8 mouse cellular contexts compared by ENCODE assay signal in genomic region chr7:30558656-30559442, GRCm38 (mm10). TPM values are rescaled to one million over a fixed set of nuclear protein-coding genes. Genes with fewer than 3 reads are reported as not detected.
DNase-seq lines count a peak whose midpoint lies in the region; ATAC-seq and TF ChIP-seq lines count a peak whose summit lies in the region.

No protein-coding gene starts in this region.

- peak overlapping the region; percentile 44; the same call in 1 of the 2 replicates for H3K27ac ChIP-seq in lung, embryonic 16.5 days (ENCODE audit: low read length)
- H3K27ac ChIP-seq in embryonic facial prominence, embryonic 14.5 days (replicated peaks; ENCODE audit: low read depth, low read length): no peak overlapping the region
- peak overlapping the region; percentile 60 for H3K27ac ChIP-seq in intestine, embryonic 15.5 days

- no peak for DNase-seq in lung, adult 18-20 months
- DNase-seq in embryonic facial prominence, embryonic 14.5 days (ENCODE audit: low spot score): no peak
- no peak for DNase-seq in thymus, postnatal 4 days
- no peak for DNase-seq in embryo, embryonic 10 days (ENCODE audit: low spot score)
- DNase-seq in left cerebral cortex, postnatal 10 days (ENCODE audit: extremely low spot score in 1 of 2, low spot score in 2 of 2): no peak

- H3K9me3 ChIP-seq in lung, embryonic 16.5 days (ENCODE audit: control insufficient read depth, low read length): no peaks in the 10 kb centered on the region
- no peaks in the 10 kb centered on the region for H3K9me3 ChIP-seq in embryonic facial prominence, embryonic 14.5 days (ENCODE audit: control insufficient read depth, low read length)
- no peaks in the 10 kb centered on the region for H3K9me3 ChIP-seq in intestine, embryonic 15.5 days

- peak overlapping the region; percentile 74 for H3ac ChIP-seq in myocyte (ENCODE audit: control insufficient read depth, insufficient read length)

- H3K27me3 ChIP-seq in lung, embryonic 16.5 days (ENCODE audit: control insufficient read depth, insufficient read depth, low read depth, low read length): no peaks in the 10 kb centered on the region
- H3K27me3 ChIP-seq in embryonic facial prominence, embryonic 14.5 days (replicated peaks; ENCODE audit: control insufficient read depth, insufficient read depth, low read length): no peaks in the 10 kb centered on the region
- H3K27me3 ChIP-seq in intestine, embryonic 15.5 days (replicated peaks): no peaks in the 10 kb centered on the region
- no peaks in the 10 kb centered on the region for H3K27me3 ChIP-seq in myocyte (ENCODE audit: control insufficient read depth, insufficient read depth, insufficient read length)

- H3K4me2 ChIP-seq in lung, embryonic 16.5 days (ENCODE audit: low read depth, low read length): peak overlapping the region; percentile 94
- peak overlapping the region; percentile 83 for H3K4me2 ChIP-seq in embryonic facial prominence, embryonic 14.5 days (ENCODE audit: low read depth, low read length)
- peak overlapping the region; percentile 89 for H3K4me2 ChIP-seq in intestine, embryonic 15.5 days (replicated peaks)
- peak overlapping the region; percentile 77 for H3K4me2 ChIP-seq in myocyte (ENCODE audit: low read depth)

- no peak for ATAC-seq in lung, embryonic 16.5 days (ENCODE audit: low read depth)
- ATAC-seq in embryonic facial prominence, embryonic 14.5 days (ENCODE audit: low read depth): no peak
- ATAC-seq in intestine, embryonic 15.5 days: peak; percentile 8; the same call in 1 of the 2 replicates

- intact Hi-C loops in left cerebral cortex, postnatal 10 days (cut with DNase I): no loop called here

- 12% methylated on average over 12 of the region's 12 CpGs for WGBS in lung, embryonic 16.5 days
- WGBS in embryonic facial prominence, embryonic 14.5 days: 14% methylated on average over 12 of the region's 12 CpGs
- WGBS in intestine, embryonic 15.5 days: 13% methylated on average over 12 of the region's 12 CpGs

- peaks cover 19% of the 10 kb centered on the region for H3K36me3 ChIP-seq in lung, embryonic 16.5 days (ENCODE audit: control insufficient read depth, insufficient read depth, low read length)
- peaks cover 37% of the 10 kb centered on the region for H3K36me3 ChIP-seq in embryonic facial prominence, embryonic 14.5 days (ENCODE audit: control insufficient read depth, insufficient read depth, low read length)
- peaks cover 16% of the 10 kb centered on the region for H3K36me3 ChIP-seq in intestine, embryonic 15.5 days
- peaks cover 8% of the 10 kb centered on the region for H3K36me3 ChIP-seq in myocyte (ENCODE audit: control insufficient read depth, insufficient read depth)

- peaks cover 21% of the 10 kb centered on the region for H3K79me2 ChIP-seq in myocyte (ENCODE audit: control insufficient read depth, insufficient read depth)

- peaks cover 11% of the 10 kb centered on the region for H3K4me1 ChIP-seq in lung, embryonic 16.5 days (replicated peaks; ENCODE audit: control insufficient read depth, insufficient read depth, low read length)
- peaks cover 13% of the 10 kb centered on the region for H3K4me1 ChIP-seq in embryonic facial prominence, embryonic 14.5 days (ENCODE audit: control insufficient read depth, insufficient read depth, low read length)
- peaks cover 16% of the 10 kb centered on the region; the same call in 1 of the 2 replicates for H3K4me1 ChIP-seq in intestine, embryonic 15.5 days (replicated peaks)

- H3K4me3 ChIP-seq in lung, embryonic 16.5 days (ENCODE audit: low read length): peak overlapping the region; percentile 71
- H3K4me3 ChIP-seq in embryonic facial prominence, embryonic 14.5 days (ENCODE audit: low read depth, low read length): peak overlapping the region; percentile 75
- peak overlapping the region; percentile 53 for H3K4me3 ChIP-seq in intestine, embryonic 15.5 days (replicated peaks)
- peak overlapping the region; percentile 72 for H3K4me3 ChIP-seq in myocyte

- peak; percentile 24 for TF ChIP-seq POLR2A in myocyte (IDR thresholded peaks at IDR 0.05; ENCODE audit: insufficient read length, low read depth)

- peak overlapping the region; percentile 83 for H3K9ac ChIP-seq in lung, embryonic 16.5 days (ENCODE audit: low read length)
- H3K9ac ChIP-seq in embryonic facial prominence, embryonic 14.5 days (ENCODE audit: low read depth, low read length): peak overlapping the region; percentile 71
- peak overlapping the region; percentile 65 for H3K9ac ChIP-seq in intestine, embryonic 15.5 days

TF ChIP-seq in myocyte, 11 proteins besides CTCF, POLR2A, EP300 and RAD21:
- TF ChIP-seq MYOG (IDR thresholded peaks at IDR 0.05; ENCODE audit: control insufficient read depth in 1 of 3, insufficient read depth in 1 of 3, insufficient read length in 2 of 3, low read depth in 2 of 3): no peak
- no peak for TF ChIP-seq SRF (IDR thresholded peaks at IDR 0.05; ENCODE audit: control insufficient read depth, insufficient read length, low read depth)
- no peak for TF ChIP-seq USF1 (IDR thresholded peaks at IDR 0.05; ENCODE audit: low read depth)
- TF ChIP-seq TCF3 (IDR thresholded peaks at IDR 0.05; ENCODE audit: insufficient read length, low read depth): no peak
- TF ChIP-seq E2F4 (IDR thresholded peaks at IDR 0.05; ENCODE audit: insufficient read depth): no peak
- TF ChIP-seq MAX (IDR thresholded peaks at IDR 0.05; ENCODE audit: low read depth): no peak
- no peak for TF ChIP-seq REST (IDR thresholded peaks at IDR 0.05; ENCODE audit: insufficient read depth, insufficient read length)
- TF ChIP-seq POLR2AphosphoS2 (IDR thresholded peaks at IDR 0.05; ENCODE audit: insufficient read length, low read depth): no peak
- TF ChIP-seq CEBPB (IDR thresholded peaks at IDR 0.05; ENCODE audit: insufficient read depth, poor library complexity, severe bottlenecking): no peak
- no peak for TF ChIP-seq MYOD1 (IDR thresholded peaks at IDR 0.05; ENCODE audit: control insufficient read depth in 1 of 3, insufficient read length in 2 of 3, low read depth in 2 of 3)
- TF ChIP-seq TCF12 (IDR thresholded peaks at IDR 0.05; ENCODE audit: insufficient read depth, poor library complexity, severe bottlenecking): no peak

RNA-seq across cellular contexts. Expression of gene Lin37, which starts 0.8 kb away (rescaled TPM):
- 38.1 and 46.1 TPM in 2 replicates for polyA plus RNA-seq in lung, embryonic 16.5 days (2015; fragmentation: Nextera tagmentation; extraction: Ambion mirVana)
- 45.7 and 50.5 TPM in 2 replicates for polyA plus RNA-seq in embryonic facial prominence, embryonic 14.5 days (2014; fragmentation: Nextera tagmentation; extraction: Ambion mirVana)
- polyA plus RNA-seq in intestine, embryonic 15.5 days (2015; fragmentation: Nextera tagmentation; extraction: Ambion mirVana): 46.3 and 48.4 TPM in 2 replicates
- 55.3 TPM for polyA plus RNA-seq in myocyte (2012; fragmentation: generic; extraction: Trizol)
- total RNA-seq in left cerebral cortex, postnatal 10 days (2021): 10 to 100 TPM; 24.3 to 26.4 TPM

RNA-seq across cellular contexts. Expression of gene U2af1l4, which starts 4.3 kb away (rescaled TPM):
- polyA plus RNA-seq in lung, embryonic 16.5 days (2015; fragmentation: Nextera tagmentation; extraction: Ambion mirVana): 95.5 and 96.3 TPM in 2 replicates
- polyA plus RNA-seq in embryonic facial prominence, embryonic 14.5 days (2014; fragmentation: Nextera tagmentation; extraction: Ambion mirVana): 85.4 and 88.0 TPM in 2 replicates
- 73.4 and 76.6 TPM in 2 replicates for polyA plus RNA-seq in intestine, embryonic 15.5 days (2015; fragmentation: Nextera tagmentation; extraction: Ambion mirVana)
- 72.3 TPM for polyA plus RNA-seq in myocyte (2012; fragmentation: generic; extraction: Trizol)
- total RNA-seq in left cerebral cortex, postnatal 10 days (2021): 10 to 100 TPM; 50.1 to 56.1 TPM

RNA-seq across cellular contexts. Expression of gene Gm49396, which starts 4.3 kb away (rescaled TPM):
- 14.3 and 18.2 TPM in 2 replicates for polyA plus RNA-seq in lung, embryonic 16.5 days (2015; fragmentation: Nextera tagmentation; extraction: Ambion mirVana)
- polyA plus RNA-seq in embryonic facial prominence, embryonic 14.5 days (2014; fragmentation: Nextera tagmentation; extraction: Ambion mirVana): 4.7 and 5.1 TPM in 2 replicates
- polyA plus RNA-seq in intestine, embryonic 15.5 days (2015; fragmentation: Nextera tagmentation; extraction: Ambion mirVana): 9.0 and 10.3 TPM in 2 replicates
- polyA plus RNA-seq in myocyte (2012; fragmentation: generic; extraction: Trizol): 1.0 TPM
- total RNA-seq in left cerebral cortex, postnatal 10 days (2021): 1 to 10 TPM; 4.2 TPM

RNA-seq across cellular contexts. Expression of gene Psenen, which starts 4.6 kb away (rescaled TPM):
- polyA plus RNA-seq in lung, embryonic 16.5 days (2015; fragmentation: Nextera tagmentation; extraction: Ambion mirVana): 144 and 146 TPM in 2 replicates
- polyA plus RNA-seq in embryonic facial prominence, embryonic 14.5 days (2014; fragmentation: Nextera tagmentation; extraction: Ambion mirVana): 108 and 113 TPM in 2 replicates
- 148 and 151 TPM in 2 replicates for polyA plus RNA-seq in intestine, embryonic 15.5 days (2015; fragmentation: Nextera tagmentation; extraction: Ambion mirVana)
- polyA plus RNA-seq in myocyte (2012; fragmentation: generic; extraction: Trizol): 169 TPM
- total RNA-seq in left cerebral cortex, postnatal 10 days (2021): 10 to 100 TPM; 79.1 to 82.8 TPM

RNA-seq across cellular contexts. Expression of gene Igflr1, which starts 6.4 kb away (rescaled TPM):
- 4.2 and 6.4 TPM in 2 replicates for polyA plus RNA-seq in lung, embryonic 16.5 days (2015; fragmentation: Nextera tagmentation; extraction: Ambion mirVana)
- polyA plus RNA-seq in embryonic facial prominence, embryonic 14.5 days (2014; fragmentation: Nextera tagmentation; extraction: Ambion mirVana): 2.1 and 2.9 TPM in 2 replicates
- 2.2 and 2.9 TPM in 2 replicates for polyA plus RNA-seq in intestine, embryonic 15.5 days (2015; fragmentation: Nextera tagmentation; extraction: Ambion mirVana)
- 0.66 TPM for polyA plus RNA-seq in myocyte (2012; fragmentation: generic; extraction: Trizol)
- total RNA-seq in left cerebral cortex, postnatal 10 days (2021): 1 to 10 TPM; 1.5 to 1.8 TPM
